Mouse (Mus musculus) megakaryocyte, embryonic 14.5 days (primary cell): ENCODE data around the gene Ptpro.

ENCODE experiments used
- FLI1 ChIP-seq: IDR thresholded peaks from 2 replicates; pipeline ENCODE4 v1.6.1; 2012; ENCODE audit warnings: low read length, inconsistent platforms, mixed read lengths
- GATA1 ChIP-seq: IDR thresholded peaks from 3 replicates; pipeline ENCODE4 v1.6.1; 2012; ENCODE audit warnings: mixed read lengths, low read length, inconsistent platforms, borderline replicate concordance

GRCm38 (mm10) chr6:137279576-137279975 is 27.5 kb downstream of the Ptpro start:
- TF ChIP-seq GATA1 (no peak), FLI1 (no peak)
